Mouse (Mus musculus): ENCODE data around the gene Cacnb2. TPM values are rescaled to one million over a fixed set of nuclear protein-coding genes. Genes with fewer than 3 reads are reported as not detected.

Cacnb2 gene
- total and polyA plus RNA-seq, 3 experiments: not detected

DNA sequence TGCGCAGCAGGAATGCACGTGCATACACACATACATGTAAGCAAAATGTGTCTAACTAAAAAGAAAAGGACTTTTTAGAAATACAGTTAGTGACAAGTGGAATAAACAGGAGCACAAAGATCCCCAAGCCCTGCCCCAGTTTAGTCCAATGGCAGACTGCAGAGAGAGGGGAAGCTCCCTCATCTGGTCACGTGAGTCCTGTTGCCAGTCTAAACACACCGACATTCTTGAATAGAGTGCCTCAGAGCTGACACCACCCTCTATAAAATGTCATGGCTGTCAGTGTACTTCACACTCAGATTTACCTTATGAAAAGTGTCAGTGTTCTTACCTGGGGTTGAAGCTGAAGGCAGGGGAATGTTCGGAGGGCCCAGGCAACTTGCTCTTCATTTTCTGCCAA, 394.9 kb downstream of the Cacnb2 start:
- Histone ChIP-seq H3K79me2 (ENCODE audit: control insufficient read depth, insufficient read depth, low read length, poor library complexity) (no peaks in the 10 kb centered on the region), H3K9ac (ENCODE audit: control insufficient read depth, low read depth, low read length, poor library complexity, severe bottlenecking) (no peak overlapping the region), H3K4me3 (ENCODE audit: control insufficient read depth in 1 of 2, insufficient read depth in 1 of 2, low read depth in 2 of 2, low read length in 2 of 2) (no peak overlapping the region), H3K27me3 (ENCODE audit: control insufficient read depth in 1 of 2, insufficient read depth in 2 of 2, low read length in 2 of 2) (no peaks in the 10 kb centered on the region), H3K36me3 (ENCODE audit: control insufficient read depth in 1 of 2, insufficient read depth in 2 of 2, low read length in 2 of 2) (no peaks in the 10 kb centered on the region), H3K4me1 (ENCODE audit: control insufficient read depth in 1 of 2, insufficient read depth in 2 of 2, low read length in 2 of 2) (no peaks in the 10 kb centered on the region), H3K27ac (ENCODE audit: control insufficient read depth, low read depth, low read length) (no peak overlapping the region), H3K9me3 (replicated peaks; ENCODE audit: insufficient read depth, low read length) (no peaks in the 10 kb centered on the region)
- TF ChIP-seq SIN3A (IDR thresholded peaks at IDR 0.05; ENCODE audit: low read length): no peak
- TF ChIP-seq NRF1 (IDR thresholded peaks at IDR 0.05; ENCODE audit: insufficient read depth, low read depth, low read length, poor library complexity, severe bottlenecking): no peak
- TF ChIP-seq CHD2 (IDR thresholded peaks at IDR 0.05; ENCODE audit: low read length): no peak
- TF ChIP-seq CTCF (IDR thresholded peaks at IDR 0.05 in 2 of 3, conservative IDR thresholded peaks at IDR 0.05 in 1 of 3; ENCODE audit: control insufficient read depth in 1 of 3, insufficient read depth in 1 of 3, low read depth in 2 of 3, low read length in 3 of 3, poor library complexity in 1 of 3, severe bottlenecking in 1 of 3): no peak
- TF ChIP-seq GABPA (IDR thresholded peaks at IDR 0.05; ENCODE audit: low read depth, low read length): no peak
- TF ChIP-seq MYC (IDR thresholded peaks at IDR 0.05; ENCODE audit: low read depth, low read length): no peak
- TF ChIP-seq ZKSCAN1 (IDR thresholded peaks at IDR 0.05; ENCODE audit: low read depth, low read length): no peak
- DNase-seq (ENCODE audit: low read depth, low spot score): no peak

GRCm38 (mm10) chr2:15007531-15007930, 404.6 kb downstream of the Cacnb2 start:
- no peaks in the 10 kb centered on the region for H3K9me3 ChIP-seq (replicated peaks; ENCODE audit: insufficient read depth, low read length)
- TF ChIP-seq POLR2AphosphoS2 (IDR thresholded peaks at IDR 0.05; ENCODE audit: low read length) (no peak), MXI1 (IDR thresholded peaks at IDR 0.05; ENCODE audit: low read depth, low read length) (no peak), CTCF (IDR thresholded peaks at IDR 0.05 in 2 of 3, conservative IDR thresholded peaks at IDR 0.05 in 1 of 3; ENCODE audit: control insufficient read depth in 1 of 3, insufficient read depth in 1 of 3, low read depth in 2 of 3, low read length in 3 of 3, poor library complexity in 1 of 3, severe bottlenecking in 1 of 3) (no peak)
- no peak overlapping the region for H3K27ac ChIP-seq (ENCODE audit: control insufficient read depth, low read depth, low read length)
- no peaks in the 10 kb centered on the region for H3K79me2 ChIP-seq (ENCODE audit: control insufficient read depth, insufficient read depth, low read length, poor library complexity)
- H3K36me3 ChIP-seq (ENCODE audit: control insufficient read depth in 1 of 2, insufficient read depth in 2 of 2, low read length in 2 of 2): no peaks in the 10 kb centered on the region
- no peaks in the 10 kb centered on the region for H3K27me3 ChIP-seq (ENCODE audit: control insufficient read depth in 1 of 2, insufficient read depth in 2 of 2, low read length in 2 of 2)
- H3K4me3 ChIP-seq (ENCODE audit: control insufficient read depth in 1 of 2, insufficient read depth in 1 of 2, low read depth in 2 of 2, low read length in 2 of 2): no peak overlapping the region
- H3K4me1 ChIP-seq (ENCODE audit: control insufficient read depth in 1 of 2, insufficient read depth in 2 of 2, low read length in 2 of 2): no peaks in the 10 kb centered on the region
- DNase-seq (ENCODE audit: low read depth, low spot score): no peak
- no peak overlapping the region for H3K9ac ChIP-seq (ENCODE audit: control insufficient read depth, low read depth, low read length, poor library complexity, severe bottlenecking)

GRCm38 (mm10) chr2:15008072-15008471, 405.2 kb downstream of the Cacnb2 start:
- Histone ChIP-seq H3K4me1 (ENCODE audit: control insufficient read depth in 1 of 2, insufficient read depth in 2 of 2, low read length in 2 of 2) (no peaks in the 10 kb centered on the region), H3K36me3 (ENCODE audit: control insufficient read depth in 1 of 2, insufficient read depth in 2 of 2, low read length in 2 of 2) (no peaks in the 10 kb centered on the region; a peak in 1 of 4 replicates), H3K27ac (ENCODE audit: control insufficient read depth, low read depth, low read length) (no peak overlapping the region), H3K27me3 (ENCODE audit: control insufficient read depth in 1 of 2, insufficient read depth in 2 of 2, low read length in 2 of 2) (no peaks in the 10 kb centered on the region), H3K4me3 (ENCODE audit: control insufficient read depth in 1 of 2, insufficient read depth in 1 of 2, low read depth in 2 of 2, low read length in 2 of 2) (no peak overlapping the region), H3K9me3 (replicated peaks; ENCODE audit: insufficient read depth, low read length) (no peaks in the 10 kb centered on the region), H3K79me2 (ENCODE audit: control insufficient read depth, insufficient read depth, low read length, poor library complexity) (no peaks in the 10 kb centered on the region), H3K9ac (ENCODE audit: control insufficient read depth, low read depth, low read length, poor library complexity, severe bottlenecking) (no peak overlapping the region)
- no peak for TF ChIP-seq USF2 (IDR thresholded peaks at IDR 0.05; ENCODE audit: borderline replicate concordance in 1 of 2, insufficient read depth in 1 of 2, low read depth in 1 of 2, low read length in 2 of 2)
- no peak for DNase-seq (ENCODE audit: low read depth, low spot score)

Measured in MEL (cell line).